Mouse (Mus musculus): Measurements from ENCODE around the gene Hist1h1c. TPM values are rescaled to one million over a fixed set of nuclear protein-coding genes. Genes with fewer than 3 reads are reported as not detected.

Hist1h1c gene
- polyA plus RNA-seq, 1 experiment = 49.3 TPM

Other genes starting within 250 kb of the Hist1h1c start
- gene Btn2a2, start 250.0 kb upstream of the Hist1h1c start, polyA plus RNA-seq (2012; rRNA removed) = not detected in 2 replicates
- 20.0 and 22.7 TPM in 2 replicates for gene Hist1h4h, start 207.8 kb upstream of the Hist1h1c start, polyA plus RNA-seq (2012; rRNA removed)
- 254 and 365 TPM in 2 replicates for gene Hist1h2af, start 204.9 kb upstream of the Hist1h1c start, polyA plus RNA-seq (2012; rRNA removed)
- gene Hist1h3g, start 203.4 kb upstream of the Hist1h1c start, polyA plus RNA-seq (2012; rRNA removed) = 40.7 and 47.0 TPM in 2 replicates
- 6.3 and 6.5 TPM in 2 replicates for gene Hist1h2bh, start 195.4 kb upstream of the Hist1h1c start, polyA plus RNA-seq (2012; rRNA removed)
- gene Hist1h3f, start 194.8 kb upstream of the Hist1h1c start, polyA plus RNA-seq (2012; rRNA removed) = 4.4 and 4.5 TPM in 2 replicates
- gene Hist1h4f, start 187.2 kb upstream of the Hist1h1c start, polyA plus RNA-seq (2012; rRNA removed) = 19.0 and 21.1 TPM in 2 replicates
- 0.66 and 0.96 TPM in 2 replicates for gene Hist1h1d, start 185.5 kb upstream of the Hist1h1c start, polyA plus RNA-seq (2012; rRNA removed)
- gene Hist1h3e, start 176.4 kb upstream of the Hist1h1c start, polyA plus RNA-seq (2012; rRNA removed) = 24.2 and 24.8 TPM in 2 replicates
- gene Hist1h2ae, start 167.6 kb upstream of the Hist1h1c start, polyA plus RNA-seq (2012; rRNA removed) = 11.7 and 13.2 TPM in 2 replicates
- 35.1 and 41.0 TPM in 2 replicates for gene Hist1h2bg, start 167.4 kb upstream of the Hist1h1c start, polyA plus RNA-seq (2012; rRNA removed)
- 12.1 and 12.6 TPM in 2 replicates for gene Hist1h2bf, start 164.6 kb upstream of the Hist1h1c start, polyA plus RNA-seq (2012; rRNA removed)
- 8.7 and 8.8 TPM in 2 replicates for gene Hist1h2ad, start 164.4 kb upstream of the Hist1h1c start, polyA plus RNA-seq (2012; rRNA removed)
- 19.8 and 22.5 TPM in 2 replicates for gene Hist1h3d, start 163.0 kb upstream of the Hist1h1c start, polyA plus RNA-seq (2012; rRNA removed)
- gene Hist1h4d, start 157.2 kb upstream of the Hist1h1c start, polyA plus RNA-seq (2012; rRNA removed) = 7.9 and 8.2 TPM in 2 replicates
- 2.9 and 3.1 TPM in 2 replicates for gene Hist1h2be, start 117.7 kb upstream of the Hist1h1c start, polyA plus RNA-seq (2012; rRNA removed)
- gene Hist1h1e, start 116.2 kb upstream of the Hist1h1c start, polyA plus RNA-seq (2012; rRNA removed) = 7.8 and 10.5 TPM in 2 replicates
- 1.2 and 1.3 TPM in 2 replicates for gene Hist1h2ac, start 54.9 kb upstream of the Hist1h1c start, polyA plus RNA-seq (2012; rRNA removed)
- gene Hist1h2bc, start 54.6 kb upstream of the Hist1h1c start, polyA plus RNA-seq (2012; rRNA removed) = 75.9 and 78.5 TPM in 2 replicates
- gene Hist1h1t, start 43.0 kb upstream of the Hist1h1c start, polyA plus RNA-seq (2012; rRNA removed) = 0.13 TPM in 1 of 2 replicates, not detected in the other
- 5.9 TPM in 2 replicates for gene Hist1h4c, start 40.4 kb upstream of the Hist1h1c start, polyA plus RNA-seq (2012; rRNA removed)
- 2.5 and 4.1 TPM in 2 replicates for gene Hfe, start 28.0 kb upstream of the Hist1h1c start, polyA plus RNA-seq (2012; rRNA removed)
- gene Hist1h3c, start 6.8 kb downstream of the Hist1h1c start, polyA plus RNA-seq (2012; rRNA removed) = 38.4 and 43.0 TPM in 2 replicates
- gene Hist1h2bb, start 7.9 kb downstream of the Hist1h1c start, polyA plus RNA-seq (2012; rRNA removed) = 15.4 and 18.8 TPM in 2 replicates
- gene Hist1h2ab, start 12.3 kb downstream of the Hist1h1c start, polyA plus RNA-seq (2012; rRNA removed) = 38.0 and 42.8 TPM in 2 replicates
- gene Hist1h3b, start 13.5 kb downstream of the Hist1h1c start, polyA plus RNA-seq (2012; rRNA removed) = 36.3 and 37.0 TPM in 2 replicates
- gene Hist1h4b, start 18.2 kb downstream of the Hist1h1c start, polyA plus RNA-seq (2012; rRNA removed) = 20.1 and 25.1 TPM in 2 replicates
- gene Hist1h4a, start 22.4 kb downstream of the Hist1h1c start, polyA plus RNA-seq (2012; rRNA removed) = 10.7 and 12.1 TPM in 2 replicates
- gene Hist1h3a, start 23.6 kb downstream of the Hist1h1c start, polyA plus RNA-seq (2012; rRNA removed) = 32.0 and 44.7 TPM in 2 replicates
- 13.8 and 15.6 TPM in 2 replicates for gene Hist1h1a, start 24.9 kb downstream of the Hist1h1c start, polyA plus RNA-seq (2012; rRNA removed)
- 0.01 and 0.02 TPM in 2 replicates for gene Trim38, start 31.1 kb downstream of the Hist1h1c start, polyA plus RNA-seq (2012; rRNA removed)
- 0.92 and 1.1 TPM in 2 replicates for gene Slc17a2, start 68.2 kb downstream of the Hist1h1c start, polyA plus RNA-seq (2012; rRNA removed)
- 2.9 and 3.4 TPM in 2 replicates for gene Slc17a3, start 100.6 kb downstream of the Hist1h1c start, polyA plus RNA-seq (2012; rRNA removed)
- gene Slc17a1, start 128.9 kb downstream of the Hist1h1c start, polyA plus RNA-seq (2012; rRNA removed) = 0.07 and 0.14 TPM in 2 replicates
- gene Slc17a4, start 176.2 kb downstream of the Hist1h1c start, polyA plus RNA-seq (2012; rRNA removed) = 0.03 and 0.05 TPM in 2 replicates
- gene Hist1h2ba, start 195.3 kb downstream of the Hist1h1c start, polyA plus RNA-seq (2012; rRNA removed) = not detected in 2 replicates
- gene Hist1h2aa, start 195.7 kb downstream of the Hist1h1c start, polyA plus RNA-seq (2012; rRNA removed) = not detected in 2 replicates